Mouse (Mus musculus): Measurements from ENCODE around the gene Cd151.

The Cd151 gene

GRCm38 (mm10) chr7:141467230-141468030 lies at the start of gene Cd151:
Gene Cd151, plus strand, starts transcription at chr7:141467392.
- peak; percentile 88 for DNase-seq (ENCODE audit: low spot score)

- no peak for DNase-seq (ENCODE audit: low spot score)
These were observed 49.2 kb upstream of the Cd151 start for GRCm38 (mm10) chr7:141417731-141418681.

GRCm38 (mm10) chr7:141418970-141419369 lies 48.2 kb upstream of the Cd151 start:
- DNase-seq (ENCODE audit: low spot score): peak; percentile 57

GRCm38 (mm10) chr7:141420030-141420702 lies 47.0 kb upstream of the Cd151 start:
- DNase-seq (ENCODE audit: low spot score): no peak

GRCm38 (mm10) chr7:141423811-141424210 lies 43.4 kb upstream of the Cd151 start:
- no peak for DNase-seq (ENCODE audit: low spot score)

- DNase-seq (ENCODE audit: low spot score): no peak
These were observed 40.1 kb upstream of the Cd151 start for GRCm38 (mm10) chr7:141426948-141427730.

- DNase-seq (ENCODE audit: low spot score): no peak
These were observed 38.5 kb upstream of the Cd151 start for GRCm38 (mm10) chr7:141428701-141429100.

GRCm38 (mm10) chr7:141429310-141429709 lies 37.9 kb upstream of the Cd151 start, which contains the start of gene Cend1:
Gene Cend1, minus strand, starts transcription at chr7:141429491.
- DNase-seq (ENCODE audit: low spot score): peak; percentile 93

- no peak for DNase-seq (ENCODE audit: low spot score)
These were observed 37.2 kb upstream of the Cd151 start for GRCm38 (mm10) chr7:141429840-141430584.

- DNase-seq (ENCODE audit: low spot score): no peak
These were observed 36.5 kb upstream of the Cd151 start for GRCm38 (mm10) chr7:141430585-141431240.

GRCm38 (mm10) chr7:141431434-141432185 lies 35.6 kb upstream of the Cd151 start:
- no peak for DNase-seq (ENCODE audit: low spot score)

- DNase-seq (ENCODE audit: low spot score): no peak
These were observed 35.0 kb upstream of the Cd151 start for GRCm38 (mm10) chr7:141432186-141432611.

GRCm38 (mm10) chr7:141432741-141433516 lies 34.3 kb upstream of the Cd151 start:
- DNase-seq (ENCODE audit: low spot score): no peak

- DNase-seq (ENCODE audit: low spot score): no peak
These were observed 33.4 kb upstream of the Cd151 start for GRCm38 (mm10) chr7:141433517-141434400.

GRCm38 (mm10) chr7:141434464-141434863 lies 32.7 kb upstream of the Cd151 start:
- DNase-seq (ENCODE audit: low spot score): no peak

GRCm38 (mm10) chr7:141435129-141435855 lies 31.9 kb upstream of the Cd151 start:
- DNase-seq (ENCODE audit: low spot score): peak; percentile 59

Measured in MN1 (cell line).